Mouse (Mus musculus): ENCODE measurements at regions not wholly inside any gene's neighbourhood (a gene's known extent, or its start where the extent isn't known, plus 50 kb on each side); places are given as distances from the start of the nearest gene placed in this dataset.
A peak's percentile ranks its signal among the peaks of the same experiment; 100 is the strongest.

DNA sequence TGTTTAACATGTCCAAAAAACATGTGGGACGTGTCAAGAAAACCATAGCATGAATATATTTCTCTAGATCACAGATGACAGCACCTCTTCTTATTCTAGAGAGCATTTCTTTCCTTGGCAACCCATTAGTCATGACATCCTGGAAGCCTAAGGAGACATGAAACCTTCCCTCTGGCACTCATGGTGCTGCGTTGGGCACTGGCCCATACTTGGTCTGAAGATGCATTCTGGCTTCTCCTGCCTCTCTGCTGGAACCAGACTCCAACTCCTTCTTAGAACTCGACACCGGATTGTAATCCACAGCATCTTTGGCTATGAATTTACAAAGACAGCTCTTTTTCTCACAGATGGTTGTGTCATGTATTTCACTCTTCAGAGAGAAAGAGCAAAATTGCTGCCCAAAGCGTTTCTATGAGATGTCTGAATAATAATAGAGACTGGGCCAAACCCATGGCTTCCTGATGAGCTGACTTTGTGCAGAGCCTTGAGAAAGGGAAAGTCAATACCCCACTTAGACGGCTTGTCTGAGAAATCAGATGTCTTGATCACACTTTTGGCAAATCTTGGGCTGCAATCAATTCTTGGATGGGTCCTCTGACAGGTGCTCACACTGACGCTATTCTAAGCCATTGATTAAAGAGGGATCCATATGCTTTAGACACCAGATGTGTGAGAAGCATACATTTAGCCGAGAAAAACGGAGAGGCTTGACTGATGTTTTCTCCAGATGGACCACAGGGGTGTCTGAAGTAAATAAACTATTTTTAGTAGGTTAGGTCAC, 195.4 kb downstream of the Usp46 start:
- no peak for DNase-seq (ENCODE audit: extremely low read depth, insufficient read length, low spot score)

- DNase-seq (ENCODE audit: extremely low read depth, insufficient read length, low spot score) = no peak
Observed at GRCm38 (mm10) chr5:73874770-73875169, 193.5 kb downstream of the Usp46 start.

DNA sequence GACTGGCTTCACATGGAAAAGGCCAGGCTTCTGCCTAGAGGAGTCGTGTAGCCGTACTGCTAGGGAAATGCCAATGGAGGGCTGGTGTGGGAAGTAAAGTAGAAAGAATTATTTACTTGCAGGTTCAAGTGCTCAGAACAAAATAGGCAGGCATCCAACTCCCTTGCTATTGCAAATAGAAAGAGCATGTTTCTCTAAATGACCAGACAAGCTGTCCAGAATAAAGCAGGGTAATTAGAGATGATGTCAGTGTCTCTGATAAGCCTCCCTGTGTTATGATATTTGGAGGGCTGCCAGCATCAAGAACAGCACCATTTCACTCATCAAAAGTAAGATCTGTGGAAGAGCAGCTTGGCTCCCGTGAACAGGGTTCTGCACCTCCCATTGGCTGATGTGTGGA, 192.4 kb downstream of the Usp46 start:
- no peak for DNase-seq (ENCODE audit: extremely low read depth, insufficient read length, low spot score)

DNA sequence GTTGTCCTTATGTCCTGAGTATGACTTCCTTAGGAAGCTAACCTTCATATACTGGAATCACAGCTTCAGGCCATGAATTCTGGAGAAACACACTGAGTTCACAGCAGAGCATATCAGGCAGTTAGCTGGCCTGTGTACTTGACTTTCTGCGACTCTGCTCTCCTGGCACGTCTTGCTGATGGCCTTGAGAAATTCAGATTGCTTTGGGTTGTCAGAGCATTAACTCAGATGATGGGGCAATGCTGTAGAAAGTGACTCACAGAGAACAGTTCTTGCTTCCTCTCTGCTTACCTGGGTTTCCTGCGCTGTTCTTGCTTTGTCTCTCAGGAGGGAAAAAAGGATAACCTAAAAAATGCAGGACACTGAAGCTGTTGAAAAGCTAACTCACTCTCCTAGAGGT, 187.3 kb downstream of the Usp46 start:
- DNase-seq (ENCODE audit: extremely low read depth, insufficient read length, low spot score) = no peak

DNA sequence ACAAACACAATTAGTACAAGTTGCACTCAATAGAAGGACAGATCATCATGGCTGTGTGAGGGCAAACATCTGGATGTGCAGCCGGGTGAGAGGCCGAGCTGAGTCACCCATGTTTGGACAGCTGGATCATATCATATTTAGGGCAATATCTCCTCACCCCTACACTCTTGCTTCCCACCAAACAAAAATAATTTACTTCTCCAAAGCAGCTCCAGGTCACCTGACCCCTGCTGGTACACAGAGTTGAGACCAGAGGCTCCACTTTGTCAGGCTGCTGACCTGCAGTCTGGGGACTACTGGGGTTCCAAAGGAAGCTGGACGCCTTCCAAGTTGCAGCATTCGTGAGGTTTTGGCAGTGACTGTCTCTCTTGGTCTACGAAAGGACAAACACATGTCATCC, 186.3 kb downstream of the Usp46 start:
- DNase-seq (ENCODE audit: extremely low read depth, insufficient read length, low spot score) = peak; percentile 9

DNA sequence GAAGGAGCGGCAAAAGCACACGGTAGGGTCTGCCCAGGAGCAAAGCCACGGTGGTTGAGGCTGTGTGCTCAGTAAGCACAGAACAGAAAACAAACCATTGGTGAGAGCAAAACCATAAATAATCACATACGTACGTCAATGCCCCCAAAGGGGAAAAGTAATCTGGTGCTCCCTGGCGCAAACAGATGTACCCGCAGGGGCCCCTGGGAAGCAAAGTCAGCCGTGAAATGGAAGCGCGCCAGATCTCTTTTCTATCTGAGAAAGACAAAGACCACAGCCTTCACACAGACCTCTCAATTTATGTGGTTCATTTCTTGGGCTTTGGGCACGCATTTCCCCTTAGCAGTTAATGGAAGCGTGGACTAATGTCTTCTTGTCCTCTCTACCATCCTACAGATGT, 183.2 kb downstream of the Usp46 start:
- DNase-seq (ENCODE audit: extremely low read depth, insufficient read length, low spot score) = no peak

- no peak for DNase-seq (ENCODE audit: extremely low read depth, insufficient read length, low spot score)
Observed at GRCm38 (mm10) chr5:73885691-73886090, 182.5 kb downstream of the Usp46 start.

GRCm38 (mm10) chr5:73887306-73887958, 180.8 kb downstream of the Usp46 start:
- DNase-seq (ENCODE audit: extremely low read depth, insufficient read length, low spot score) = no peak

DNA sequence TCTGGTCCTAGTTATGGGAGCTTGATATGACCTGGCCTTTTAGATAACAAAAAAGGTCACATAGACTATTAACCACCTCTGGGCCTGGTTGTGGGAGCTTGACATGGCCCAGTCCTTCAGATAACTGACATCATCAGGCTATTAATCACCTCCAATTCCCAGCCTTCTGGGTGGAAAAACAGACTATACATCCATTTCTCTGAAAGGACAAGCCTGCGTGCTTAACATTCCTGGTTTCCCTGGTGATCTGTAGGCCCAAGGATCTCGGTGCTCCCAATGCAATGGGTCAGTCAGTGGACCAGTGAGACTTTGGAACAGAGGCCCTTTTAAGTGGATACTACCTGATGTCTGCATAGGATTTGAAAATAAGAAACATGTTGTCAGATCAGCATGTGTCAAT, 179.8 kb downstream of the Usp46 start:
- DNase-seq (ENCODE audit: extremely low read depth, insufficient read length, low spot score) = no peak

DNA sequence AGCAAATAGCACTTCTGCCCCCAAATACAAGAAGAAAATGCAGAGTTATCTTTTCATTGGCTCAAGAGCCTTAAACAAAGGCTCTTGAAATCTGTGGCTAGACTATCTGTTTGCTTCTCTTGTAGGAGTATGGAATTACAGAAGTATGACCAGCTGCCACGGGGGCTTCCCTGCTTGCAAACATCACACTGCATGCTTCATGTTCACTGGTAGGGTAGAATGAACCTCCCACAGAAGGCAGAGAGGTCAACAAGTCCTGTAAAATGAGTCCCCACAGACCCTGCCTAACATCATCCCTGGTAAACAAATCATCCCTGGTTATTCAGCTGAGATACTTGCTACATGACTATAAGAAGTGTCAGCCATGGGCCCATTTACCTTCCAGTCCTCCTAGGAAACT, 178.9 kb downstream of the Usp46 start:
- no peak for DNase-seq (ENCODE audit: extremely low read depth, insufficient read length, low spot score)

DNA sequence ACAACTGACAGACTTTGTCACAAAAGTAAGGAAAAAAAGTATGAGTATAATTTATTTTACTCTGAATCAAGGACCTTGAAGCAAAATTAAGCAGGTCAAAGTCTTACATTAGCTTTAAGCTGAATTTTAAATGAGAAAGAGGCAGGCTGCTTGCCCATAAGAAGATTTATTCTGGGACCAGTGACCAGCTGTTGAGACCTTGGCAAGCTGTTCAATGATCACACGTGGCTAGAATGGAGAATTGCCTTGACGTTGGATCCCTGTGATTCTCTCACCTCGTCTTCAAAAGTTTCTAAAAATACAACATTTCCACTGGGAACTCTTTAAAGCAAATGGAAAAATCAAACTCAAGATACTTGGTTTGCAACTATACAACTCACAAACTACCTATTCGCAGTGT, 177.3 kb downstream of the Usp46 start:
- no peak for DNase-seq (ENCODE audit: extremely low read depth, insufficient read length, low spot score)

- no peak for DNase-seq (ENCODE audit: extremely low read depth, insufficient read length, low spot score)
Observed at GRCm38 (mm10) chr5:73891606-73892005, 176.6 kb downstream of the Usp46 start.

DNA sequence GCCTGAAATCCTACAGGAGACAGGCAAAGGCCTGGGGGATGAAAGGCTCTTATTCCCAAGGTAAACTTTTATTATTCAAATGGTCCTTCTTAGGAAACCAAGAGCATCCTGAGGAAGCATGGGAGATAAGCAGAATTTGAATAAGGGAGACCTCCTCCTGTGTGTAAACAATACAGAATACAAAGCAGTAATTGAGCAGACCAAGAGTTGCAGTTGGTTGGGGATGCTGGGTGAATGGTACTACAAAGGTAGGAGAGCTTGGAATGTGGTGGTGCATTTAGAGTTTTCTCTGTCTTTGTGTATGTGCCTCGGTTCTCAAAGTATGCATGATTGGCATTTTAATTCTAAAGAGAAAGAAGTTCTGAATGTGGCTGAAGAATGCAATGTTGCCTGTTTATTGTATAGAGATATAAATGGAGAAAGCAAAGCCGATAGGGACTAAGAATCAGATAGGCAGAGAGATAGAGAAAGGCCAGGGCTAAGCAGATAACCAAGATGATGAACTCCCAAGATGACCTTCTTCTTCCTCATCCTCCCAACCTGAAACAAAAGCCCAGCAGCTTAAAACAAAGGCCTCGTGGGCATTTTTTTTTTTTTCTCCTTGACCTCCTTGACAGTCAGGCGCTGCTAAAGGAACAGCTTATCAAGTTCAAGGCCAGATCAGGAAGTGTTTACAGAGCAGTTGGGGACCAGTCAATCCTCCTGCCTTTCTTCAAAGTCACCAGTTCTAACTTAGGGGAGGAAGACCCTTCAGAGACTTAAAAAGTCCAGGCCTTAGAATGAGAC, 175.6 kb downstream of the Usp46 start:
- no peak for DNase-seq (ENCODE audit: extremely low read depth, insufficient read length, low spot score)

DNA sequence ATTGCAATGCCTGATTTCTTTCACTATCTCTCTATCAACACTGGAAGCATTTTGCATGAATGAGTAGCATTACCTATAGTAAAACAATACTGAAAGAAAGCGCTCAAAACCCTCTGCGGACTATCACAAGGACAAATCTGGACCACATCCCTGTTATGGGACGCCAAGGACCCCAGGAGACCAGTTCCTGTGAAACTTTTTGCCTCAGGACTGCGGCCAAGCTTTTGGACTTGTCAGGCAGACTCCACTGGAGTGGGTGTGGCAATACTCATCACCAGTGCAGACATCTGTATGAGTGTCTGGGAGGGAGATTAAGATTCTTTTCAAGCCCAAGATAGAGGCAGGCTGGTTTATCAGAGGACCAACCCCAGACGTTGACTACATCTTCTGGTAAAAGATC, 173.0 kb downstream of the Usp46 start:
- no peak for DNase-seq (ENCODE audit: extremely low read depth, insufficient read length, low spot score)

DNA sequence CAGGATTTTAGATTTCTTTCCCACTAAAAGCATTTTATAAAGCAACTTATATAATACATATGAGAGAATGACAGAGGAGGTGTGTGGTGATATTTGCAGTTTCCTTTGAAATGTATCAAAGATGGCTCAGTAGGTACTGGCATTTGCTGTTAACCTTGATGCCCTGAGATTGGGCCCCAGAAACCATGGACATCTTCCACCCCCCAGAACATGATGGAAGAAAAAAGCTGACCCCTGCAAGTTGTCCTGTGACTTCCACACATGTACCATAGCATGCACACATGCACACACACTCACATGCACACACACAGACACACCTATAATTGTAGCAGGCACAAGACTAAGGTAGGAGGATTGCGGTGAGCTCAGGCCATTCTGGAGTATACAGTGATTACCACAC, 171.4 kb downstream of the Usp46 start:
- DNase-seq (ENCODE audit: extremely low read depth, insufficient read length, low spot score) = no peak

GRCm38 (mm10) chr5:73901651-73902050, 166.6 kb downstream of the Usp46 start:
- DNase-seq (ENCODE audit: extremely low read depth, insufficient read length, low spot score) = no peak

DNA sequence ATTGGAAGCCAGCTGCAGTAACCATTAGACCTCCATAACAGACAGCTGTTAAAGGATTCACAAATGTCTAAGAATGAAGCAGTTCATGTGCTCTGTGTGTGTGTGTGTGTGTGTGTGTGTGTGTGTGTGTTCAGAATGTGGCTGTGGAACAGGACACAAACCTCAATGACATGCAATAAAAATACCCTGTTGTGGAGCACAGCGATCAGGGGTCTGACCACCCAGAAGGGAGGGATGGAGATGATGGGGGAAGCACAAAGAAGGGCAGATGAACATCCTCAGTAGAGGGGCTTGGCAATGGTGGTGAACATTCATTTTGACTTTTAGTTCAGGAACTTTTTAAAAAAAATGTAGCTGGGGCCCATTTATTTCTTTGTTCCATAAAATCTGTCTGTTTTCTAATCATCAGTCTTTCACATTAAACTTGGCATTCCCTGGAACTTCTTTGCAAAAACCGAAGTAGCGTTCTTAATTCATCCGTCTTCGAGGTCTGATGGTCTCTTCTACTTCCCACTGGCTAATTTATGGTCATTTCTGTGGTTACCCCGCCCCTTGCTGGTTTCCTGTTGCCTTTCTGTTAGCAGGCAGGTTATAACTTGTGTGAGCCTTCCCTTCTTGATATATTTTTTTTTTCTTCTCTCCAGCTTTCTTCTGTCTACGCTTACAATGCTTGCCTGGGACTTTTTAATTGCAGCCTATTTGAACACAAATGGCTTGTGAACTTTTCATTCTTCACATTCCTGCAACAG, 165.6 kb downstream of the Usp46 start:
- DNase-seq (ENCODE audit: extremely low read depth, insufficient read length, low spot score) = no peak

- DNase-seq (ENCODE audit: extremely low read depth, insufficient read length, low spot score) = no peak
Observed at GRCm38 (mm10) chr5:73903219-73903570, 165.0 kb downstream of the Usp46 start.

DNA sequence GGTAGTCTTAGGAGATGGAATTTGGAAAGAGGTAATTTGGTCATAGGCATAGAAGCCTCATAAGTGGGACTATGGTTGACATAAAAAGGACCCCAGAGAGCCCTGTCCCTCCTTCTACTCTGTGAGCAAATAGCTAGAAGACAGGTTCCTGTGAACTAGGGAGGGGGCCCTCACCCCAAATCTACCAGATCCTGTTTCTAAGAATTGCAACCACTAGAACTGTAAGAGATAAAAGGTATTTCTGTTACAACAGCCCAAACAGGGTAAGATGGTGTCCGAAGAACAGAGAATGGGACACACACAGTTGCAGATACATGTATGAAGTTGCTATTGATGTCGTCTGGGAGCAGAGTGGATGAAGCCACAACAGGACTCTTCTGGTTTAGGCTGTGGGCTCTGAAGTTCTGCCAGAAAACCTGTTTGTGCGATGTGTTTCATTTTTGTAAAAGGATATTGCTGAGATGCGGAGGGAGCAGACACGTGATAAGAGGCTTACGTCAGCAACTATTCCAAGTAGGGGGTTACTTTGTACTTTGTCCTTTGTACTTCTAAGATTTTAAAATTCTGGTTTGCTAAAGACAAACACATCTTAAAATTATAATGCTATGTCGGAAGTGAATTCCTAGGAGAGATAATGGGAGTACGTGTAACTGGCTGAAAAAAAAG, 164.0 kb downstream of the Usp46 start:
- DNase-seq (ENCODE audit: extremely low read depth, insufficient read length, low spot score) = no peak

DNA sequence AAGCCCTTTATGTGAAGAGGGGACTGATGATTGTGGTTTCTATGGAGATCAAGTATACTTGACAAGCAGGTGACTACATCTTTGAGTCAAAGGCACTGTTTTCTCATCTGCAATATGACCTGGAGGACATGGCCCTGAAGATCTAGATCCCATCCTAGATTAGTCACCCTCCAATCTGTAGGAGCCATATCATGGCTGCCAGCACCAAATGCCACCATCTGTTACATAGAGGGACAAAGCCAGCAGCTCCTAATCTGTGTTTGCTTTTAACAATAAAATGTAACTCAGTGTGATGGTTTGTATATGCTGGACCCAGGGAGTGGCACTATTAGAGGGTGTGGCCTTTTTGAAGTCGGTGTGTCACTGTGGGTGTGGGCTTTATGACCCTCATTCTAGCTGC, 156.1 kb downstream of the Usp46 start:
- no peak for DNase-seq (ENCODE audit: extremely low read depth, insufficient read length, low spot score)

- no peak for DNase-seq (ENCODE audit: extremely low read depth, insufficient read length, low spot score)
Observed at GRCm38 (mm10) chr5:73913116-73913515, 155.1 kb downstream of the Usp46 start.
